Mouse (Mus musculus) embryonic facial prominence, embryonic 12.5 days (tissue): Measurements from ENCODE around the gene Mis18a. TPM values are rescaled to one million over a fixed set of nuclear protein-coding genes. Genes with fewer than 3 reads are reported as not detected.

Experiments used
- ATAC-seq: fragments of 200-750 bp; cut with Nextera tagmentation; 2 replicates; pipeline ENCODE4 v1.8.0; 2017; ENCODE audit not compliant: insufficient number of reproducible peaks, insufficient read depth, low FRiP score, low TSS enrichment
- H3K27ac ChIP-seq: fragments of 300-500 bp; sonication (generic); 2 replicates; pipeline ENCODE4 v1.5.1; 2016; ENCODE audit warnings: mild to moderate bottlenecking
- H3K27me3 ChIP-seq: fragments of 300-500 bp; sonication (generic); 2 replicates; pipeline ENCODE4 v1.6.1; 2016; ENCODE audit warnings: mild to moderate bottlenecking, moderate library complexity
- H3K36me3 ChIP-seq: fragments of 300-500 bp; sonication (generic); 2 replicates; pipeline ENCODE4 v1.6.1; 2016; ENCODE audit warnings: mild to moderate bottlenecking
- H3K4me1 ChIP-seq: fragments of 300-500 bp; sonication (generic); 2 replicates; pipeline ENCODE4 v1.6.1; 2016
- H3K4me2 ChIP-seq: fragments of 300-500 bp; sonication (generic); replicated peaks from 2 replicates; pipeline ENCODE4 v1.6.1; 2016; ENCODE audit warnings: mild to moderate bottlenecking, moderate library complexity
- H3K4me3 ChIP-seq: fragments of 300-500 bp; sonication (generic); 2 replicates; pipeline ENCODE4 v1.5.1; 2016; ENCODE audit warnings: mild to moderate bottlenecking
- H3K9ac ChIP-seq: fragments of 300-500 bp; sonication (generic); 2 replicates; pipeline ENCODE4 v1.6.1; 2016; ENCODE audit warnings: mild to moderate bottlenecking, moderate library complexity
- H3K9me3 ChIP-seq: fragments of 300-500 bp; sonication (generic); 2 replicates; pipeline ENCODE4 v1.6.1; 2016; ENCODE audit warnings: mild to moderate bottlenecking, moderate library complexity
- WGBS: fragments of 180-500 bp; shearing (Covaris S2); methylation state at CpG from one replicate; pipeline ENCODE4 v1.1.7; 2016; 5-methylcytosine and 5-hydroxymethylcytosine counted together
- polyA plus RNA-seq: library from polyadenylated mRNA; unstranded; fragments of >200 nt; fragmentation: Nextera tagmentation; extraction: Ambion mirVana; gene quantifications from 2 replicates; pipeline ENCODE4 v1.2.1, GENCODE M21; 2016

Mis18a gene
- polyA plus RNA-seq, 1 experiment from 2014 or later: 75.6 TPM

GRCm38 (mm10) chr16:90674651-90675050 is 52.6 kb downstream of the Mis18a start:
- Histone ChIP-seq H3K9me3 (no peaks in the 10 kb centered on the region), H3K4me2 (no peak overlapping the region), H3K4me3 (no peak overlapping the region), H3K27ac (no peak overlapping the region), H3K36me3 (no peaks in the 10 kb centered on the region), H3K4me1 (no peaks in the 10 kb centered on the region), H3K27me3 (no peaks in the 10 kb centered on the region), H3K9ac (no peak overlapping the region)
- no peak for ATAC-seq
- WGBS: 92% methylated on average over 6 of the region's 6 CpGs

GRCm38 (mm10) chr16:90673507-90674354 is 53.5 kb downstream of the Mis18a start:
- no peaks in the 10 kb centered on the region for H3K4me1 ChIP-seq

More at GRCm38 (mm10) chr16:90673507-90674354, 53.5 kb downstream of the Mis18a start:
- 87% methylated on average over 21 of the region's 21 CpGs for WGBS
- H3K9me3 ChIP-seq: no peaks in the 10 kb centered on the region
- H3K9ac ChIP-seq: no peak overlapping the region
- no peak overlapping the region for H3K4me3 ChIP-seq
- no peak overlapping the region for H3K4me2 ChIP-seq
- no peak overlapping the region for H3K27ac ChIP-seq
- H3K27me3 ChIP-seq: no peaks in the 10 kb centered on the region
- ATAC-seq: no peak
- no peaks in the 10 kb centered on the region for H3K36me3 ChIP-seq

Other genes starting within 250 kb of the Mis18a start
- 0.17 TPM in 1 of 2 replicates, not detected in the other for gene Mrap, start 10.8 kb upstream of the Mis18a start, polyA plus RNA-seq
- 12.6 and 13.6 TPM in 2 replicates for gene Urb1, start 83.0 kb upstream of the Mis18a start, polyA plus RNA-seq
- gene Eva1c, start 99.3 kb upstream of the Mis18a start, polyA plus RNA-seq: 1.7 and 2.1 TPM in 2 replicates
- gene Cfap298, start 207.7 kb upstream of the Mis18a start, polyA plus RNA-seq: 43.3 and 44.0 TPM in 2 replicates